Mouse (Mus musculus): ENCODE results near the gene Qrfpr.
A peak's percentile ranks its signal among the peaks of the same experiment; 100 is the strongest.

The Qrfpr gene

DNA sequence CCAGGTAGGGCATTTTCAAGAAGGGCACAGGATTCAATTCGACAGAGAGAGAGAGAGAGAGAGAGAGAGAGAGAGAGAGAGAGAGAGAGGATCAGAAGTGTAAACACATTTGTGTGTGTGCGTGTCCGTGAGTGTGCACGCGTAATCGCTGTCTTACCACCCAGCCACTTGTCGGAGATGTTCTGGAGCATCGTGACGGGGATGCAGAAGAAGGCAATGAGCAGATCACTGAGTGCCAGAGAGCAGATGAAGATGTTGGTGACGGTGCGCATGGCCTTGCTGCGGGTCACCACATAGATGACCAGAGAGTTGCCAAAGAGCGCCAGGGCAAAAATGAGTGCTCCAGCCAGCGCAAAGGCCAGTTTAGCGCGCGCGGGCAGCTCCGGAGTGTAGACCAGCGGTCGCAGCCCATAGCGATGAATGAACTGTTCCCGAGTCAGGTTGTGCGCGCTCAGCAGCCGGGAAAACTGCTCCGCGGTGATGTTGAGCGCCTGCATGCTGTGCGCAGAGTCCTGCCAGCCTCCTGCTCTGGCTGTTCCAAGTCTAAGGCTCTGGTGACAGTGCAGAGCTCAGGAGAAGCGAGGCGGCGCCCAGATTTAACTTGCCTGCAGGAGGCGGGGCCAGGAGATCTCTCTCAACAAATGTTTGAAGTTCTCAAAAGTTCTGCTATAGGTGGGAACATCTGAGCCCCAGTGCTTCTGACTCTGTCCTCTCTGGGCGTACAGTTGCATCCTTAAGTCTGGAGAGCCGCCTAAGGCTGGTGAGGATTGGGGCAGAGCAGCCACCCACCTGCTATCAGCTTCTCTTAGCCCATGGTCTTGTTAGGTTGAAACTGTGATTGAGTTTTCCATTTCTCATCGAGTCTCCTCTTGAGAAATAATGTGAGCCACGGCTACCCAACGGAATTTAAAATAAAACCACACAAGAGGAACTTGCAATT lies at the start of gene Qrfpr:
Gene Qrfpr, minus strand, starts transcription at position 571 of the 940 bp plus-strand sequence.
- DNase-seq (ENCODE audit: low spot score in 2 of 2) = peak; percentile 48 to 59

DNA sequence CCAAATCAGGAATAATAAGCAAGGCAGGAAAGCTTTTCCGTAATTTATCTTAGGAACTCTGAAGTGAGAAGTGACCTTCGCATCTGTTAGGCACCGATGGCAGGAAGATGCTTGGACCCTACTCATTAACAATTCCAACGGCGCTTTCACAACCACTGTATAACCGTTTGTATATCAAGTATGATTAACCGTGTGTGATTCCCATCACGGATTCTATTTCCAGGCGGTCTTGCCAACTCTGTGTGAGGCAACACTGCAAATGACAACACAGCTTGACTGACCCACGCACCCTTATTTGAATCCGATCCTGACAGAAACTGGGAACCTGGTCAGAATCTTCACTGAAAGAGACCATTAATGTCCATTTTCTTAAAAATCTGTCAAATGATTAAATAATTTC lies 41.8 kb upstream of the Qrfpr start:
- no peak for DNase-seq (ENCODE audit: low spot score in 2 of 2)

DNA sequence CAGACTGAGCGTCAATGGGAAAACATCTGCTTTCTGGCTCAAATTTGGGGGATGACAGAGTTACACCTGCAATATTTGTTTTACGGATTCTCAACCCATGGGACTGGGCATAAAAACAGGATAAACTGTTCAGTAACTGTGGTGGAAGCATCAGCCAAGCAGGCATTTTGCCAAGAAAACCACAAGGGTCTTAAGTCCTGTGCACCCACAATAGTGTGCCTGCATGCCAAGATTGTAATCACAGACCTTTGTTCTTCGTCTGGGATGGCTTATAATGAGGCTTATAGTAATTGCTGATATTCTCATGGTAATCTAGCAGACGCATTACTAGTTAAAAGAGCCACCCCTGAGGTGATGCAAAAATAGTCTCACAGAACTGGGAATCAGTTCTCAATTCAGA lies 41.2 kb upstream of the Qrfpr start:
- DNase-seq (ENCODE audit: low spot score in 2 of 2) = no peak

DNA sequence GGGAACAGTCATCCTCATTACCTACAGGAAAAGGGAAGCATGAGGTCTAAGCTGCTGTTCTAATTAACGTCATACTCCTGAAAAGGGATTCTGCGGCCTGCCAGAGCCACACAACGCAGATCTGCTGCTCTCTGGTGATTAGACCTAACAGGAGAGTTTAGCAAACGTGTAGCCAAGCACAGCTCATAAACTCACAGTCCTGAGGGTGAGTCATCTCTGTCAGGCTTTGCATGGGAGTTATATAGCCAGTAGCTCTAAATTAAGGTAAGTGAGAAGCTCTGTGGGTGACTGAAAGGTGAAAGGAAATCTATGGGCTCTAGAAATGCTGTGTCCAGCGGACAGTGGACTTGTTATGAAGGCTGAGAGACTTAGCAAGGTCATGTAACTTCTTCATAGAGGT lies 28.5 kb upstream of the Qrfpr start:
- DNase-seq (ENCODE audit: low spot score in 2 of 2) = peak; percentile 5 to 12

DNA sequence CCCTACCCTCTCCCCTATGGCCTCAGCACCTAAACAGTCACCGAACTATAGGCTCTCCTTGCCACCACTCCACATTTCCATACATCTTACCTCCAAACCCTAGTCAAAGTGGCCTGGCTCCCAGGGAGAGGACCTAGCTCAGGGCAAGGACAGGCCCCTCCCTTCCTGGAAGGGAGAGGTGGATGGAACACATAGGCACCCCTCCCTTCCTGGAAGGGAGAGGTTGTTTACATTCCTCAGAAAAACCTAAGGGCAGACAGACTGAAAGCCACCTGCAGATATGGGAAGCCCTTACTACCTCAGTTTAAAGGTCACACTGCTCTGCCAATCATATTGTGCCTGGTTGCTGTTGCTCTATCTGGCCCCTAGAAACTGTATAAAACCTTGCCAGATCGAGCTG lies 26.3 kb upstream of the Qrfpr start:
- DNase-seq (ENCODE audit: low spot score in 2 of 2) = no peak

DNA sequence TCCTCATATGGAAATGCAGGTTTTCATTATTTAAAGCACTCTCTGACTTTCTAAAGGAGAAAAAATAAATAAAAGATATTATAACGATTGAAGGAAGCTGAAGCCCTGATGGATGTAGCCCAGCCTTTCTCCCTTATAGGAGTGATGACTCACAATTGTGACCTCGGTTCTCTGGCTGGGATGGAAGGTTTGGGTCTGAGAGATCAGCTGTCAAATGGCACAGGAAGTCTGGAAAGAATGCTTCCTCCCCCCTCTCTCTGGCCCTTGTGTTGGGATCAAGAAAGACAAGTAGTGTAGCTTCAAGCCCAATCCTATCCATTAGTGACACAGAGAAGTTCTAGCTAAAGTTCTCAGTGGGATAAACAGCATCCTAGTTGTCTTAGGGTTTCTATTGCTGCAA lies 7.8 kb upstream of the Qrfpr start:
- DNase-seq (ENCODE audit: low spot score in 2 of 2) = no peak

DNA sequence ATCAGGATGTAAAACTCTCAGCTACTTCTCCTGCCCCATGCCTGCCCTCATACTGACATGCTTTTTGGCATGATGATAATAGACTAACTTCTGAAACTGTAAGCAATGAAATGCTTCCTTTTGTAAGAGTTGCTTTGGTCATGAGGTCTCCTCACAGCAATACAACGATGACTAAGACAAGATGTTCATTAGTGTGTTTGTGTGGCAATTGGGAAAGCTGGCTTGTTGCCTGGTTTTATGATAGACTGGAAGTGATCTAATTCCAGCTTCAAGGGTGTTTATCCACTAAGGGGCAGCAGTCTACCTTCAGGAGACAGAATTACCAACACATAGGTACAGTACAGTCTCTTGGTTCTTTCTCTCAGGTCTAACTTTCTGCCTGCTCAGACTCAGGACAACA lies 5.1 kb upstream of the Qrfpr start:
- no peak for DNase-seq (ENCODE audit: low spot score in 2 of 2)

DNA sequence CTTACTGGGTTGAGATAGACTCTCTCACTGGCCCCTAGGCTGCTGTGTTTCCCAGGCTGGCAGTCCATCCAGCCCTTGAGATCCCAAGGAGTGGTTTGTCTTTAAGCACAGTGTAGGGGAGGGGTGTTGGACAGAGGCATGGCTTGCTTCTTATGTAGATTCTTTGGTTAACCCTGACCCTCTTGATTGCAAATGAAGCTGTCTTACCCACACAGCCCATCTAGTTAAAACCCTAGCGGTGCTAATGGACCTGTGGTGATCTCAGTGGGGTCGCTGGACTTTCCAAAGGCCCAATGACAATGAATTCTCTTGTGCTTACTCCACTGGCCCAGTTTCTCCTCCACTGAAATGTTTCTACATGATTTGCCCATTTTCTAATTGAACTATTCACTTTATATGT lies 1.2 kb upstream of the Qrfpr start:
- DNase-seq (ENCODE audit: low spot score in 2 of 2) = no peak

DNA sequence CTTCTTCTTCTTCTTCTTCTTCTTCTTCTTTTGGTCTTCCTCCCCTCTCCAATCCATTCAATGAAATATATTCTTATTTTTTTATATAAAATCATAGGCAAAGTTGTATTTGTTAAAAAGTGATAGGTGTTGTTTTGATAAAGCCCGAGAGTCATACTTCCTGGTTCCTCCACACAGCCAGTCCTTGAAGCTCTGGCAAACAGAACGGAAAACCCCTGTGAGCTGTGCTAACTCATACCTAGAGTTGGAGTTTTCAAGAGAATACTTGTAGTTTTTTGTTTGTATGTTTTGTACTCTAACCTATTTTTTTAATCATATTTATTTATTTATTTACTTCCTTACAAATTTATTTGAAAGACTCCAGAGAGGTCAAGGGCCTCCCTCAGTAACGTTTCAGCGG lies 9.4 kb downstream of the Qrfpr start:
- no peak for DNase-seq (ENCODE audit: low spot score in 2 of 2)

DNA sequence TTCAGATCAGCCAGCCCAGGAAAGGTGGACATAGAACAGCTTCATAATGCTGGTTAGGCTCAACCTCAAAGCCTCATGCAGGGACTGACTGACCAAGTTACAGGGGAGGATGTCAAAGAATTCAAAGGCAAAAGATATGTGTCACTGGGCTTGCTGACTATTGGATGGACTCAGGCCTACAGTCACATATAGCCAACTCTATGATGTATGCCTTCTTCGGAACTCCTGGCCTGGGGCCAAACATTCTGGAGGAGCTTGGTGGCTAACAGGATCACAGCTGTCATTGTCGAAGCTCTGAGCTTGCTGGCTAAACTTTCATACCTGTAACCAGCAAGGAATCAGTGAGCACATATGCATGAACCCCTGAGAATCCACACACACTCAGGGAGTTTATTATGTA lies 11.2 kb downstream of the Qrfpr start:
- no peak for DNase-seq (ENCODE audit: low spot score in 2 of 2)

DNA sequence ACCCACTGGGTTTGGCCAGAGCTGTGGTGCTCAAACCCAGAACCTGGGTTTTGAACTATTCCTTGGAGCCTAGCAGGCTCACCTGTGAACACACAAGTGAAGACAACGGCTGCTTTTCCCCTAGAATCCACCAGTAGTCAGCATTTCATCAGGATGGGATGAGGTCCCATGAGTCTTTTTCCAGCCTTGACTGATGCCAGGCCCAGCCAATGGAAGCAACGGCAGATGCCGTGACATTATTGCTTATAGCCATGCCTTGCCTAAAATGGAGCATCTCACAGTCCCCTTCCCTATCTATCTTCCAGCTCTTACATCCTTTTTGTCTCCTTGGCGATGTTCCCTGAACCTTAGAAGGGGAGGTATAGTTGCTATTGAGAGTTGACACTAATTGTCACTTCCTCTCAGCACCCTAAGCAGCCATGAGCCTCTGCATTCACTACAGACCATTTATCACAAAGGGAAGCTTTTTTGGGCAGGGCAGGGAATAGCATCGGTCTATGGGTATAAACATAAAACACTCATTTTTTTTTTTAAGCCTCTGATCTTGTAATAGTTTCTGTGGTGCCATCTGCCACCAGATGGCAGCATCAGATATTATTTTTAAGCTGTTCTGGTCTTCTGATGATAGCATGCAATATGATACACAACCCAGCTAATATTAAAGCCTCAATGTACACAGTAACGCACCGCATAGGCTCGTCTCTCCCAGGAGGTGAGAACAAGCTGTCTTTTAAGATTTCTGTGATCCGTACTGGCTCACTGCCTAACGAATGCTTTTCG lies 12.1 kb downstream of the Qrfpr start:
- DNase-seq (ENCODE audit: low spot score in 2 of 2) = peak; percentile 31 to 65

DNA sequence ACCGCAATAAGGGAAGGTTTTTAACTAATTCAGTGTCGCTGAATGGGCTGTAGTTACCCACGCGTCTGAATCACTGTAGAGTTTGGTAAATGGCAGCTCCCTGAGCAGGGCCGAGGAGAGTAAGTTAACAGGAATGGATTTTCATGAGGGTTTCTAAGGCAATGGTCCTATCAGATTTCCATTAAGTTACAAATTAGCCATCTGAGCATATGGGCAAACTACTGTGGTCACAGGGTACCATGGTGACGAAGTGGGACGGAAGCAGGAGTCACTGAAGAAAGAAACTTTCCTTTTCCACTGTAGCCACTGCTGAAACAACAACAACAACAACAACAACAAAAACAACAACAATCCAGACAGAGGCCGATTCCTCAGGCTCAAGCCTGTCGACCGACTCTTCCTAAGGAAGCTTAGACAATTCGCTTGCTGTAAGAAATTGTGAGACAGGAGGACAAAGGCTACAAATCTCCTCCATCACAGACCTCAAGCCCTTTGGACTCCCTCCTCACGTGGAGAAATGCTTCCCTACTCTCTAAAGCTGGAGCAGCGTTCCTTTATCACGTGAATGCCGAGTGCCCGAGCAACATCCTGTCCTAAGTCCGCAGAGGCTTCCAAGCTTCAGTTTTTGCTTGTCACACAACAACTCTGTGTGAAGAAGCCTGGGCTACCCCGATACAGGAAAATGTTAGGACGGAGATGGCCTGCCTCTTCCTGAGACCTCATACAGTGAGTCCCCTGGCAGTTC lies 14.4 kb downstream of the Qrfpr start:
- no peak for DNase-seq (ENCODE audit: low spot score in 2 of 2)

DNA sequence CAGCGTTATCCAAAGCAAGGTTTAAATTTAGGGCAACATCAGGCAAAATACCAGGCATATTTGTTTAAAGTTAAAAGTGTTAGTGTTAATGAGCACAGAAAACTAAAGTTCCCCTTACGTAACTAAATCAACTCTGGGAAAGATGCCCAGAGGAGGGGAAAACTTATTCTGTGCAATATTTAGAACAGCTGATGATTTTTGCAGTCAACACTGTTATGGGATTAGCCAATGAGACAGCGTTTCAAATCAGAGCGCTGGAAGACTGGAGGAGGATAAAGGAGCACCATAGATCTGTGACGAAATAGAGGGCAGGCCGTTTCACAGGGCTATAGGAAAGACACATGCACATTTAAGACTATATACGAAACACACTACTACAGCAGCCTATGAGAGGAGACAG lies 19.2 kb downstream of the Qrfpr start:
- peak in 1 of 2 experiments; percentile 62 for DNase-seq (ENCODE audit: low spot score in 2 of 2)

DNA sequence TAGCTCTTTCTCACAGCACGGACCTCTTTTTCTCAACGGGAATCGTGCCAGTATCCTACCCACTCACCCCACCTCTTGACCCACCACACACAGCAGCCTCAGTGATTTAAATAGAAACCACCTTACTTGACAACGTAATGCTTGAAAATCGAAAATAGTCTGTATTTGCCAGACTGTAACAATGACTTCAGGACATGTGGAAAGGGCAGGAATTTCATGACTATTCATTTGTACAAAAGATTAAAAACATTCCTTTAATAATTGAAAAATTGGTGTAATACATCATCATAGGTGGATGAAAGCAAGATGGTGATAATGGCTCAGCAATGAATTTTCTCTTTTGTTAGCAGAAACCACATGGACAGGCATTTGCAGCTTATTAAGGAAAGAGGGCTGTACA lies 21.0 kb downstream of the Qrfpr start:
- no peak for DNase-seq (ENCODE audit: low spot score in 2 of 2)

DNA sequence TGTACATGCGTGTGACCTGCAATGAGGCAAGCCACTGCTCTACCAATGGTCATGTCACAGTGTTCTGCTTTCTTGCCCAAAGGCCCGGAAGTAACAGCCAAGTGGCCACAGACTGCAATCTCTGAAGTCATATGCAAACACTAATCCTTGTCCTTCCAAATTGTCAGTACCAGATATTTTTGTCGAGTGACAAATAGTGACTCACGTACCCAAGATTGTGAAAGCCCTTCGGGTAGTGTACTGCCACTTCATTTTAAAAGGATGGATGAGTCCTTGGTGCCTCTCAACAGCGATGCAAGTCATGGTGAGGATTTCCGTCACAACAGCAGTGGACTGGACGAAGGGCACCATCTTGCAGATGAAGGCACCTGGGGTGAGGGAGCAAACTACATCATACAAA lies 32.9 kb downstream of the Qrfpr start:
- DNase-seq (ENCODE audit: low spot score in 2 of 2) = no peak

DNA sequence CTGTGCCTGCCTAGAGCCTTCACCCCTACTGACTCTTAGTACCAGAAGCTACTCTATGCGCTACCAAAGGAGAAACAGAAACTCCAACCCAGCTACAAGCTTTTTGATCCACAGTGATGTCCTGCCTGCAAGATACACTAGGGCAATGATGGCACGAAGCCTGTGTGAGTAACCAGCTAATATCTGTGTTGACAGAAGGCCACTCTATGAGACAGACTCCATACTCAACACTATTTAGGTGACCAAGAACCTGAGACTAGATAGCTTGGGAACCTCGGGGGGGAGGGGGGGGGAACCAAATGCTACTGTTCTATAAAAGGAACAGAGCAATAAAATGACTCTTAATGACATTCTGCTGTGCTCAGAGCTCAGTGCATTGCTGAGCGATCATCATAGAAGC lies 35.6 kb downstream of the Qrfpr start:
- DNase-seq (ENCODE audit: low spot score in 2 of 2) = no peak

DNA sequence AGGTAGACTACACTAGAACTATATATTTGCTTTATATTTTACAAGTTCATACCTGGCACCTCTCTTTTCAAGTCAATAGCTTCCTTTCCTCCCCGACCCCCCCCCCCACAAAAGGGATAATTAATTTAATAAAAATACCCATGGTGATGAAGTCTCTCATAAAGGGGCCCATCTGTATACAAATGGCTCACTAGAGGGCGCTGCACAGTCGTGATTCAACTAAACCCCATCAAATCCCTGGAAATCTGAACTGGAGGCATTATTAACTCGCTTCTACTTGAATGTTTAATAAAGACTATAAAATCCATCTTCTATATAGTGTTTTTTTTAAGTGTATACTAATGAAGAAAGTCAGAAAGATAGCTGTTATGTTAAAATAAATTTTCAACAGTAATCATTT lies 40.6 kb downstream of the Qrfpr start:
- DNase-seq (ENCODE audit: low spot score in 2 of 2) = peak; percentile 36 to 64

DNA sequence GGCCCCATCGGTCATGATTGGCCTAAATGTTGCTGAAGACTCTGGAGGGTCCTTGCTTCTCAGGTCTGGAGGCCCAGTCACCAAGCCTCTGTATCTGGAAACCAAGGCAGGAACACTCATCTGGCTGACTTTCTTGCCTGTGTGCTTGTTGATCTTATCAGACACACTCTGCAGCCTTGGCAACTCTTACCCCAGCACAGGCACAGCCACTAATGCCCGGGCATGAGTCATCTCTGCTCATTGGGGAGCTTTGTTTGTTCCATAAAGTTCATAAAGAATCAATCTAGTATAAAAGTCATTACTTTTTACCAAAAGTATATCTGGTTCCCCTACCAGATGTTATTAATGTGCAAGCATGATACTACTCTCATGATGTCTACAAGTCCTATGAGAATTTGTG lies 48.4 kb downstream of the Qrfpr start:
- no peak for DNase-seq (ENCODE audit: low spot score in 2 of 2)

DNA sequence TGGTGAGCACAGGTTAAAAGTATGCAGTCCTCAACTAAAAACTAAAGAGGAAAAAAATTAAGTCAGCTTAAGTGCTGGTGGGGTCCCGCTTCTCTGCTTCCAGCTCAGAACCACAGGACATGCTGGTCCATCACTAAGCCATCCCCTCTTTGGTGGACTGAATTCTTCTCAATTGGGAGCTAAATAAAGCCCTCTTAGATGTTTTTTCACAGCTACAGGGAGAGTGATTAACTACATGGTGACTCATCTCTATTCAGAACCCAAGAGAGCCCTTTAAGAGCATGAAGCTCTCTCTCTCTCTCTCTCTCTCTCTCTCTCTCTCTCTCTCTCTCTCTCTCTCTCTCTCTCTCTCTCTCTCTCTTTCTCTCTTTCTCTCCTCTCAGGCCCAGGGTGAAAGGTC lies 50.8 kb downstream of the Qrfpr start:
- no peak for DNase-seq (ENCODE audit: low spot score in 2 of 2)

DNA sequence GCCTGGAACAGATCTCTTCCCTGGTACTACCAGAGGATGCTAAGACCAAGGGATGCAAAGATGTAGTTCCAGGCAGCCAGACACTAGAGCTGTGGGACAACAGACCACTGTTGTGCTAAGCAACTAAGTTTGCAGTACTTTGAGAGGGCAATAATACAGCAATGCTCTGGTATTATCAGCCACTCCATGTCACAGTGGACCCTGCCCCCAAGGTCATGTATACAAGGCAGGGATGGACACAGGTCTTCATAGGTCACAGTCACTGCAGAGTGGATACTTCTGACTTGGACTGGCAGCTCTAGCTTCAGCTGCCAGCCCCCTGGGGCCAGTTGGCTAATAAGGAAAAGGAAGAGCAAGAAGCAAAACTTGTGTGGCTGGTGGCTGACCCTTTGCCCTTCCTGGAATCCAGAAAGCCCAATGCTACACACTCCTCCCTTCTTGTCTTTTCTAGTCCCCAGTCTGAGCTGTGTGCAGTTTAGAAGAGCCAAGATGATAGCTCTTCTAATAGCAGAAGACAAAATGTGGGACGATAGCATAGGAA lies 51.4 kb downstream of the Qrfpr start:
- DNase-seq (ENCODE audit: low spot score in 2 of 2) = no peak

DNA sequence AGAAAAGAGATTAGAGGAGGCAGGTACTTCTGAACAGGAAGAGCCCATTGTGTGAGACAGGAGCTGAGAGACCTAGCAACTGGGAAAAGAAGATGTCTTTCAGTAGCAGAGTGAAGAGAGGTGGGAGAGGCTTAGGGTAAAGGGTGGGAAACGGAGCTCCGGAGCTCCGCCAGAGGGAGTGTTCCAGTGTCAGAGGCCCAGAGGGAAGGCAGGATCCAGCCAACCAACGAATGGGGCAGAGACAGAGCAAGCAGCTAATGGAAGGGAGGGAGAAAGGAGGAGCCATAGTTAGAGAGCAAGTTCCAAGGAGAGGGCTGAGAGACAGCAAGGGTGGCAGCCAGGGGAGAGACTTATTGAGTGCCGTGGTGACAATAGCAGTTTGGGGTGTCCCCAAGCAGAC lies 66.8 kb downstream of the Qrfpr start:
- no peak for DNase-seq (ENCODE audit: low spot score in 2 of 2)
